In genomic region chr4:127256739-127257138, GRCm38 (mm10) we compare ENCODE assay signal across 14 mouse cellular contexts. TPM values are rescaled to one million over a fixed set of nuclear protein-coding genes. Genes with fewer than 3 reads are reported as not detected.
"Had no signal": no experiment of that assay in that cellular context is flagged by ENCODE, and none has a peak within 500 bp of the region (broad histone marks: within the 10 kb centered on the region; RNA-seq: fewer than 3 reads in every experiment).

No protein-coding gene starts in this region.

- H3K9ac ChIP-seq: kidney, embryonic 15.5 days; limb, embryonic 12.5 days; liver, embryonic 13.5 days; liver, postnatal 0 days; midbrain, embryonic 15.5 days; neural tube, embryonic 13.5 days had no signal

- ATAC-seq: liver, postnatal 0 days; midbrain, embryonic 15.5 days had no signal

- H3K4me1 ChIP-seq: limb, embryonic 12.5 days; midbrain, embryonic 15.5 days had no signal

- DNase-seq: liver; liver, embryonic 13.5 days; liver, postnatal 0 days; retina, postnatal 1 day; right cerebral cortex, postnatal 4 days; spleen, adult 18-20 months; thymus, postnatal 36 days had no signal

- H3K27me3 ChIP-seq: liver, embryonic 13.5 days; midbrain, embryonic 15.5 days; neural tube, embryonic 13.5 days had no signal

- H3K36me3 ChIP-seq: kidney, embryonic 15.5 days; limb, embryonic 12.5 days; liver, embryonic 13.5 days; midbrain, embryonic 15.5 days; neural tube, embryonic 13.5 days had no signal

- H3K27ac ChIP-seq: kidney, embryonic 15.5 days; layer of hippocampus, adult 2 months; limb, embryonic 12.5 days; liver, embryonic 13.5 days; macrophage; midbrain, embryonic 15.5 days; neural tube, embryonic 13.5 days had no signal

- H3K4me2 ChIP-seq: kidney, embryonic 15.5 days; limb, embryonic 12.5 days; liver, embryonic 13.5 days; midbrain, embryonic 11.5 days; midbrain, embryonic 15.5 days; neural tube, embryonic 13.5 days had no signal

- H3K4me3 ChIP-seq: kidney, embryonic 15.5 days; layer of hippocampus, adult 2 months; limb, embryonic 12.5 days; liver, embryonic 13.5 days; midbrain, embryonic 15.5 days; neural tube, embryonic 13.5 days had no signal

- H3K9me3 ChIP-seq: kidney, embryonic 15.5 days; limb, embryonic 12.5 days; liver, embryonic 13.5 days; midbrain, embryonic 15.5 days; neural tube, embryonic 13.5 days had no signal

RNA-seq across cellular contexts. Expression of gene Gja4, which starts 57.1 kb away (rescaled TPM):
- polyA plus RNA-seq: macrophage had no signal
